Mouse (Mus musculus): ENCODE results near the gene Khdrbs2. TPM values are rescaled to one million over a fixed set of nuclear protein-coding genes. Genes with fewer than 3 reads are reported as not detected.

Khdrbs2 gene
- total RNA-seq, 1 experiment, result 0.18 TPM

GRCm38 (mm10) chr1:32352076-32352475, 179.6 kb downstream of the Khdrbs2 start:
- DNase-seq (ENCODE audit: low read depth, low spot score), result no peak

GRCm38 (mm10) chr1:32363539-32363938, 191.0 kb downstream of the Khdrbs2 start:
- H3K4me1 ChIP-seq (ENCODE audit: control insufficient read depth in 2 of 2, insufficient read depth in 2 of 2, low read length in 2 of 2, poor library complexity in 1 of 2), result no peaks in the 10 kb centered on the region
- no peaks in the 10 kb centered on the region for H3K36me3 ChIP-seq (ENCODE audit: control insufficient read depth, insufficient read depth, low read length, poor library complexity, severe bottlenecking)
- no peak overlapping the region for H3K27ac ChIP-seq (ENCODE audit: insufficient read depth, low read depth, low read length, poor library complexity, severe bottlenecking)
- TF ChIP-seq CHD2 (IDR thresholded peaks at IDR 0.05; ENCODE audit: low read depth, low read length) (no peak), HCFC1 (IDR thresholded peaks at IDR 0.05; ENCODE audit: borderline replicate concordance, insufficient read depth, low read length) (no peak), MAFK (IDR thresholded peaks at IDR 0.05; ENCODE audit: insufficient read depth, low read depth, low read length) (no peak), ZC3H11A (IDR thresholded peaks at IDR 0.05; ENCODE audit: borderline replicate concordance, low read depth, low read length) (no peak), ZNF384 (IDR thresholded peaks at IDR 0.05; ENCODE audit: low read depth, low read length) (no peak)
- no peak for DNase-seq (ENCODE audit: low read depth, low spot score)
- no peak overlapping the region for H3K4me3 ChIP-seq (ENCODE audit: insufficient read depth in 1 of 2, low read depth in 1 of 2, low read length in 2 of 2, poor library complexity in 1 of 2, severe bottlenecking in 1 of 2)
- H3K9me3 ChIP-seq (ENCODE audit: control insufficient read depth, insufficient read depth, low read depth, low read length), result no peaks in the 10 kb centered on the region
- H3K9ac ChIP-seq (ENCODE audit: insufficient read depth, low read depth, low read length, poor library complexity, severe bottlenecking), result no peak overlapping the region
- in situ Hi-C loops (cut with MboI; ENCODE audit: low sequenced_read_pairs in 2 of 2, unreplicated experiment in 2 of 2), result no loop called here

More at GRCm38 (mm10) chr1:32352076-32352475, 179.6 kb downstream of the Khdrbs2 start:
- H3K27ac ChIP-seq (ENCODE audit: insufficient read depth, low read depth, low read length, poor library complexity, severe bottlenecking), result no peak overlapping the region
- no peaks in the 10 kb centered on the region for H3K36me3 ChIP-seq (ENCODE audit: control insufficient read depth, insufficient read depth, low read length, poor library complexity, severe bottlenecking)
- no peak overlapping the region for H3K9ac ChIP-seq (ENCODE audit: insufficient read depth, low read depth, low read length, poor library complexity, severe bottlenecking)
- H3K4me3 ChIP-seq (ENCODE audit: insufficient read depth in 1 of 2, low read depth in 1 of 2, low read length in 2 of 2, poor library complexity in 1 of 2, severe bottlenecking in 1 of 2), result no peak overlapping the region
- H3K4me1 ChIP-seq (ENCODE audit: control insufficient read depth in 2 of 2, insufficient read depth in 2 of 2, low read length in 2 of 2, poor library complexity in 1 of 2), result no peaks in the 10 kb centered on the region
- TF ChIP-seq MAFK (IDR thresholded peaks at IDR 0.05; ENCODE audit: insufficient read depth, low read depth, low read length) (no peak), ZNF384 (IDR thresholded peaks at IDR 0.05; ENCODE audit: low read depth, low read length) (no peak), HCFC1 (IDR thresholded peaks at IDR 0.05; ENCODE audit: borderline replicate concordance, insufficient read depth, low read length) (no peak), CHD2 (IDR thresholded peaks at IDR 0.05; ENCODE audit: low read depth, low read length) (no peak), ZC3H11A (IDR thresholded peaks at IDR 0.05; ENCODE audit: borderline replicate concordance, low read depth, low read length) (no peak)
- H3K9me3 ChIP-seq (ENCODE audit: control insufficient read depth, insufficient read depth, low read depth, low read length), result no peaks in the 10 kb centered on the region
- in situ Hi-C loops (cut with MboI; ENCODE audit: low sequenced_read_pairs in 2 of 2, unreplicated experiment in 2 of 2), result no loop called here

- Histone ChIP-seq H3K9me3 (ENCODE audit: control insufficient read depth, insufficient read depth, low read depth, low read length) (no peaks in the 10 kb centered on the region), H3K36me3 (ENCODE audit: control insufficient read depth, insufficient read depth, low read length, poor library complexity, severe bottlenecking) (no peaks in the 10 kb centered on the region), H3K9ac (ENCODE audit: insufficient read depth, low read depth, low read length, poor library complexity, severe bottlenecking) (no peak overlapping the region), H3K27ac (ENCODE audit: insufficient read depth, low read depth, low read length, poor library complexity, severe bottlenecking) (no peak overlapping the region), H3K4me3 (ENCODE audit: insufficient read depth in 1 of 2, low read depth in 1 of 2, low read length in 2 of 2, poor library complexity in 1 of 2, severe bottlenecking in 1 of 2) (no peak overlapping the region), H3K4me1 (ENCODE audit: control insufficient read depth in 2 of 2, insufficient read depth in 2 of 2, low read length in 2 of 2, poor library complexity in 1 of 2) (no peaks in the 10 kb centered on the region)
- DNase-seq (ENCODE audit: low read depth, low spot score), result no peak
- in situ Hi-C loops (cut with MboI; ENCODE audit: low sequenced_read_pairs in 2 of 2, unreplicated experiment in 2 of 2), result no loop called here
- no peak for TF ChIP-seq ZNF384 (IDR thresholded peaks at IDR 0.05; ENCODE audit: low read depth, low read length)
- no peak for TF ChIP-seq HCFC1 (IDR thresholded peaks at IDR 0.05; ENCODE audit: borderline replicate concordance, insufficient read depth, low read length)
Observed at GRCm38 (mm10) chr1:32397553-32397952, 225.0 kb downstream of the Khdrbs2 start.

- DNase-seq (ENCODE audit: low read depth, low spot score), result no peak
- Histone ChIP-seq H3K27ac (ENCODE audit: insufficient read depth, low read depth, low read length, poor library complexity, severe bottlenecking) (no peak overlapping the region), H3K4me1 (ENCODE audit: control insufficient read depth in 2 of 2, insufficient read depth in 2 of 2, low read length in 2 of 2, poor library complexity in 1 of 2) (no peaks in the 10 kb centered on the region), H3K9ac (ENCODE audit: insufficient read depth, low read depth, low read length, poor library complexity, severe bottlenecking) (no peak overlapping the region), H3K36me3 (ENCODE audit: control insufficient read depth, insufficient read depth, low read length, poor library complexity, severe bottlenecking) (no peaks in the 10 kb centered on the region), H3K4me3 (ENCODE audit: insufficient read depth in 1 of 2, low read depth in 1 of 2, low read length in 2 of 2, poor library complexity in 1 of 2, severe bottlenecking in 1 of 2) (no peak overlapping the region), H3K9me3 (ENCODE audit: control insufficient read depth, insufficient read depth, low read depth, low read length) (no peaks in the 10 kb centered on the region)
- in situ Hi-C loops (cut with MboI; ENCODE audit: low sequenced_read_pairs in 2 of 2, unreplicated experiment in 2 of 2), result no loop called here
- TF ChIP-seq CHD2 (IDR thresholded peaks at IDR 0.05; ENCODE audit: low read depth, low read length), result no peak
- no peak for TF ChIP-seq MAFK (IDR thresholded peaks at IDR 0.05; ENCODE audit: insufficient read depth, low read depth, low read length)
- no peak for TF ChIP-seq ZC3H11A (IDR thresholded peaks at IDR 0.05; ENCODE audit: borderline replicate concordance, low read depth, low read length)
- TF ChIP-seq HCFC1 (IDR thresholded peaks at IDR 0.05; ENCODE audit: borderline replicate concordance, insufficient read depth, low read length), result no peak
- TF ChIP-seq ZNF384 (IDR thresholded peaks at IDR 0.05; ENCODE audit: low read depth, low read length), result no peak
Observed at GRCm38 (mm10) chr1:32407651-32408050, 235.1 kb downstream of the Khdrbs2 start.

GRCm38 (mm10) chr1:32428410-32428809, 255.9 kb downstream of the Khdrbs2 start:
- no peaks in the 10 kb centered on the region for H3K36me3 ChIP-seq (ENCODE audit: control insufficient read depth, insufficient read depth, low read length, poor library complexity, severe bottlenecking)
- no peak for TF ChIP-seq ZNF384 (IDR thresholded peaks at IDR 0.05; ENCODE audit: low read depth, low read length)
- TF ChIP-seq HCFC1 (IDR thresholded peaks at IDR 0.05; ENCODE audit: borderline replicate concordance, insufficient read depth, low read length), result no peak
- no peak for TF ChIP-seq ZC3H11A (IDR thresholded peaks at IDR 0.05; ENCODE audit: borderline replicate concordance, low read depth, low read length)
- TF ChIP-seq MAFK (IDR thresholded peaks at IDR 0.05; ENCODE audit: insufficient read depth, low read depth, low read length), result no peak
- no peak for TF ChIP-seq CHD2 (IDR thresholded peaks at IDR 0.05; ENCODE audit: low read depth, low read length)
- H3K27ac ChIP-seq (ENCODE audit: insufficient read depth, low read depth, low read length, poor library complexity, severe bottlenecking), result no peak overlapping the region
- H3K4me3 ChIP-seq (ENCODE audit: insufficient read depth in 1 of 2, low read depth in 1 of 2, low read length in 2 of 2, poor library complexity in 1 of 2, severe bottlenecking in 1 of 2), result no peak overlapping the region
- H3K9ac ChIP-seq (ENCODE audit: insufficient read depth, low read depth, low read length, poor library complexity, severe bottlenecking), result no peak overlapping the region
- in situ Hi-C loops (cut with MboI; ENCODE audit: low sequenced_read_pairs in 2 of 2, unreplicated experiment in 2 of 2), result no loop called here
- no peaks in the 10 kb centered on the region for H3K9me3 ChIP-seq (ENCODE audit: control insufficient read depth, insufficient read depth, low read depth, low read length)
- no peaks in the 10 kb centered on the region for H3K4me1 ChIP-seq (ENCODE audit: control insufficient read depth in 2 of 2, insufficient read depth in 2 of 2, low read length in 2 of 2, poor library complexity in 1 of 2)
- DNase-seq (ENCODE audit: low read depth, low spot score), result no peak
